Mouse (Mus musculus) left cerebral cortex, postnatal 4 days (tissue): ENCODE data around the gene Mrpl10. TPM values are rescaled to one million over a fixed set of nuclear protein-coding genes. Genes with fewer than 3 reads are reported as not detected.

ENCODE experiments used
- DNase-seq: peaks from one replicate; pipeline ENCODE4 v3.0.0-alpha.2; 2022
- intact Hi-C: fragments of 180-260 bp; cut with DNase I; formaldehyde crosslinking; loops from one replicate; pipeline ENCODE4 v1.15.1; 2025
- total RNA-seq, 2 experiments: library from RNA; stranded (reverse); gene quantifications; 2 replicates each; pipeline ENCODE4 v1.2.3; 2021

Gene Mrpl10
- 10 to 100 TPM; 45.1 to 49.7 TPM for total RNA-seq

- intact Hi-C loops, result no loop called here
- peak; percentile 95 for DNase-seq
These were observed at the start of gene Mrpl10, which contains the start of gene Lrrc46 for GRCm38 (mm10) chr11:97041022-97041899. Mrpl10 (plus strand) TSS chr11:97041560. Lrrc46 (minus strand) TSS chr11:97041407.

- intact Hi-C loops, result no loop called here
- no peak for DNase-seq
These were observed 48.5 kb upstream of the Mrpl10 start for GRCm38 (mm10) chr11:96992722-96993311.

DNA sequence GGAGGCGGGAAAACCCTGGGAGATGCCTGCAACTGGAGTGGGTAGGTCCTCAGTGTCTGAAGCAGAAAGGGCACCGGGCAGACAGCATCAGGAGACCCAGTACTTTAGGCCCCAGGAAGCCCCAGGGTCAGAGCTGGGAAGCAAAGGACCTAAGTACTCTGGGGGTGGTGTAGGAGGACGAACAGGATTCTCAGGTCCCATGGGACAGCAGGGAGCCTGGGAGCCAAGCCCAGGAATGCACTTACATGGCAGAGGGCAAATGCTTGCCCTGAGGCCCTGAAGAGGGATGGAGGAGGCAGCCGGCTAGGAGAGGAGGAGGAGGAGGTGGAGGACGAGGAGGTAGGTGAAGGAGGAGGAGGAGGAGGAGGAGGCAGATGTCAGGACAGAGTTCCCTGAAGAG lies 46.3 kb upstream of the Mrpl10 start:
- intact Hi-C loops, result no loop called here
- no peak for DNase-seq

DNA sequence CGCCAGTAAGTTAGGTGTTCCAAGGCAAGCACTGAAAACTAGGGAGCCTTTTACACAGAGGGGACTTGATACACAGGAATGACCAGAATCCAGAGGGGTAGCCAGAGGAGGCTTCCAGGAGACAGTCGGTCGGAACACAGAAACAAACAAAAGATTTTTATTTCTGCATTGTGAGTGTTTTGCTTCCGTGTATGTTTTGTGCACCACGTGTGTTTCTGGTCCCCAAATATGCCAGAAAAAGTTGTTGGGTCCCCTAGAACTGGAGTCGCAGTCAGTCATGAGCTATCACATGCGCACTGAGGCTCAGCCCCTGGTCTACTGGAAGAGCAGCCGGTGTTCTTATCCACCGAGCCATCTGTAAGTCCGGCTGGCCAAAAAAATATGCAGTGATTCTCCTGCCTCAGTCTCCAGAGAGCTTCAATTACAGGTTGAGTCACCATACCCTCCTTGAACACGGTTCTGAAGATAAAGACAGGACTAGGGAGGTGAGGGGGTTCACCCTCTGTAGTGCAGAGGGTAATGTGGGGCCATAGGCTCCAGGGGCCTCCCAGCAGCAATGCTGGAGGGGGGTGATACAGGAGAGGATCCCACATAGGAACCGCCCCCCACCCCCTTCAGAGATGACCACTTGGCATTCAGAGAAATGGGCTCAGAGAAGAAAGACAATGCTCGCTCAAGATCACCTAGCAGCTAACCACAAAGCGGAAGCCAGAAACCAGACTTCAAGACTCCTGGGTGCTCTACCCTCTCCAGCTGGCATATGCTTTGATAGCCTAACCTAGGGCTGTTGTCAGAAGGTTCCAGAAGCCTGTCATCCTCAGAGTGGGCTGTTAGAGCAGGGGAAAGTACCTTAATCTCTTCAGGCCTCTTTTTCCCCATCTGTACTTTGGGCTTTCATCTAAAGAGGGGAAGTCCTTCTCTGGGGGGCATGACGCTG lies 45.3 kb upstream of the Mrpl10 start:
- no peak for DNase-seq
- intact Hi-C loops, result no loop called here

DNA sequence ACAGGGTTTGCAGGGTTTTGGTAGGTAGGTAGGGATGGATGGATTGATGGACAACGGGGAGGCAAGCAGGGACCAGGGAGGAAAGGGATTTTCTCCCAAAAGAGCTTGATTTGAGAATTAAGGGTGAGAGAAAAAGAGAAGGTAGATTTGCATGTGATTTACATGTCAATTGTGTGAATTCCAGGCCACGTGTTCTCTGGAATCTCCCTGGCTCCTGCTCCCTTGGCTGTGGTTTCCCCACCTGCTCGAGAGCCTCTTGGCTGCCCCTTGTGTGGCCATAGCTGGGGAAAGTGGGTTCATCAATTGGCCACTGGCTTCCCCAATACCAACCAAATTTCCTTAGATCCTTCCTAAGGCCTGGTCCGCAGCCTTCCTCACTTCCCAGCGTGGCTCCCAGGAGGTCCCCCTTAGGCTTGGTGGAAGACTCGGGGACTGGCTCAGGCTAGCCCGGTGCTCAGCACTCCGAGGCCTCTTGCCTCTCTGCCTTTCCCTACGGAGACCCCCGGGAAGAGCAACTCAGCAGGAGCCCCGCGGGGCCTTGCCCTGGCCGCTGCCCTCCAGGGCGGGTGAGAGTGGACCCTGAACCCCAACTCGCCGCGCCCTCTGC lies 44.5 kb upstream of the Mrpl10 start:
- no peak for DNase-seq
- intact Hi-C loops, result no loop called here

DNA sequence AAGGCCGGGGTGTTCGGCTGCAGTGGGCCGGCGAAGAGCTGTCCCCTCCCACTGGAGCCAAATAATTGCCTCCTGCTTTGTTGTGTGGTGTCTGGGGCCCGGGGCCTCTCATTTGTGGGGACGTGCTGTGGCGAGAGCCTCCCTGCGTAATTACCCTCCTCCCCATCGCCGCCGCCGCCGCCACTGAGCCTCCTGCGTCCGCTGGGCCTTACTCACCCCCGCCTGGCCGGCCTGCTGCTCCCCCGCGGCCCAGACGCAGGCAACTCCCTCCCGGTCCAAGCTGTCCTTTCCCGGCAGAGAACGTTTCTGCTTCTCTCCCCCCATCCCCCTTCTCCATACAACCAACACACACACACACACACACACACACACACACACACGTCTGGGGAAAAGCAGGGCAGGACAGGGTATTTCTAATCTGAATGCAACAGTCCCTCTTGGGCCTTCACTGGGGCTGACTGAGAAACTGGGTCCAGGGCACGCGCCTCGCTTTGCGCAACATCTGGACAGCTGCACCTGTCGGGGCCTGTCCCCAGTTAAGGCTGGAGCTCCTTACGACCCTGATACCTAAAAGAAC lies 43.9 kb upstream of the Mrpl10 start:
- DNase-seq, result peak; percentile 41
- intact Hi-C loops, result no loop called here

GRCm38 (mm10) chr11:97003170-97003569 lies 38.2 kb upstream of the Mrpl10 start:
- DNase-seq, result no peak

DNA sequence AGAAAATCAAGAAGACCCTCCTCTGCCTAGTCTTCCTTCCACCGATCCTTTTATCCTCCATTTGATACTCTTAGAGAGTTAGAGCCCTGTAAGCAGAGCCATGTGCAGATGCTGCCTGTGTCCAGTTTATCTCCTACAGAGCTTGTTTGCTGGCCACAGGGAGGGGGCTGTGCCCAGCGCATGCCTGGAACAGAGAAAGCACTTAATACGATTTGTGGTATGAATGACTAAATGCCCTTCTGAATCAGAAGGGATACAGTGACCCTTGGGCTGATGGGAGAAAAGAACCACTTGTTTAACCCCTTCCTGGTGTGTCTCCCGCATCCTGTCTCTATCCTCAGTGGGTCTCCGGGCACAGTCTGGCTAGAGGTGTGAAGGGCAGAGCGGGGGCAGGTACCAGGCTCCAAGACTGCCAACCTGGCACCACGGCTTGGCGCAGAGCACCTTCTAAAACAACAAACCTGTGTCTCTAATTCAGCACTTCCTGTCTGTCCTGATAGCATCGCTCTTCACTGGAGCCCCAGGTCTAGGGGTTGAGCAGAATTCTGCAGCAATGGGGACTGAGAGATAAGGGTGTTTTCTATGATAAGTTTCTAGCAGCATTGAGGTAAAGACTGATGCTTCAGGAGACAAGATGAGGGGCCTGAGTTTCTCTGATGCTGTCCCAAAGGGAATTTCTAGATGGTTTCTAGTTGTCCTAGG lies 34.1 kb upstream of the Mrpl10 start:
- intact Hi-C loops, result no loop called here
- DNase-seq, result no peak

More at GRCm38 (mm10) chr11:97003170-97003569, 38.2 kb upstream of the Mrpl10 start:
- intact Hi-C loops, result no loop called here

DNA sequence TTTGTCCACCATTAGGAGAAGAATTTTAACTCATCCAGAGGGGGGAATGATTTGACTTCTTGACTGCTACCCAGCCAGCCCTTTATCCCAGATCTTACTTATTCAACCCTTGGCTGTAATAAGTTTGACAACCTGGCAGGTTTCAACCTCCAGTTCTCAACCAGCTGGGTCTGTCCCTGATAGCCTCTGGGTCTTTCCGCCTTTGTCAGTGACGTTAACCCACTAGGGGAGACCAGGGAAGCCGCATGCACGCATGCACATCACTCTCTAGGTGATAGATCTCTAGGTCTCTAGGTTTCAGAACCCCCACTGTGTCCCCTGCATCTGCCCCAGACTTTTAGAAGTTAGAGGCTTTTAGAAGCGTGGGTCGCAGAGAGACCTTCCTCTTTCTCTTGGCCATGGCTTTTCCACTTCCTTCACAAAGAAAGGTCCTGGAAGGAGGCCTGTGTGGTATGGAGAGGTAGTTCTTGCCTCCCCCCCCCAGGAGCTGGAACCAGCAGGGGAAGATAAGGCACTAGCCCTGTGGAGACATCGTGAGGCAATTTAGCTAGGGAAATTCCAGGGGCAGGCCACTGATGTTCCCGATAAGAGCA lies 32.1 kb upstream of the Mrpl10 start:
- intact Hi-C loops, result no loop called here
- no peak for DNase-seq

DNA sequence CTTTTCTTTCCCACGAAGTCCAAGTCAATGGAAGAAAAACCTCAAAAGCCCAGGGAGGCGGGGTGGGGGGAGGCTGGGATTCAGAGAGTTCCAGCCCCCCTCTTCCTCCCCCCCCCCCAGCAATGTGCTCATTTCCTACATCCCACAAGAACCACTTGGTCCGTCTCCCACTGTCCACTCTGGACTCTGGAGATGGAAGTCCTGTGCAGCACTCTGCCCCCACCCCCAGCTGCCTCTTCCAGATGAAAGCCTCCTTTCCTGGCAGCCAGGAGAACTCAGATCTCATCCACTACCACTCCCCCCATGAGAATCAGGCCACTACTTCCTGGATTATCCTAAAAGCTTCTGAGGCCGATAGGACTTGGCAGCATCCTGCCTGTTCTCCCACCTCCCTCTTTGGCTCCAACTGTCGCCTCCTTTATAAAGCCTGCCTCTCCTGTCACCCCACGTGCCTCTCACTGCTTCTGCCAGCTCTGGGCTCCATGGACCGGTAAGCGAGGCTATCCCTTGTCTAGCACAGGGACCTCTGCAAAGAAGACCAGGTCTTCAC lies 28.2 kb upstream of the Mrpl10 start, which contains the start of gene Sp6:
Gene Sp6 (plus strand): TSS at position 274 of the 550 bp plus-strand sequence.
- DNase-seq, result no peak
- intact Hi-C loops, result no loop called here

GRCm38 (mm10) chr11:97017696-97018582 lies 23.4 kb upstream of the Mrpl10 start:
- intact Hi-C loops, result no loop called here
- DNase-seq, result no peak

GRCm38 (mm10) chr11:97018583-97019344 lies 22.6 kb upstream of the Mrpl10 start:
- DNase-seq, result no peak
- intact Hi-C loops, result no loop called here

DNA sequence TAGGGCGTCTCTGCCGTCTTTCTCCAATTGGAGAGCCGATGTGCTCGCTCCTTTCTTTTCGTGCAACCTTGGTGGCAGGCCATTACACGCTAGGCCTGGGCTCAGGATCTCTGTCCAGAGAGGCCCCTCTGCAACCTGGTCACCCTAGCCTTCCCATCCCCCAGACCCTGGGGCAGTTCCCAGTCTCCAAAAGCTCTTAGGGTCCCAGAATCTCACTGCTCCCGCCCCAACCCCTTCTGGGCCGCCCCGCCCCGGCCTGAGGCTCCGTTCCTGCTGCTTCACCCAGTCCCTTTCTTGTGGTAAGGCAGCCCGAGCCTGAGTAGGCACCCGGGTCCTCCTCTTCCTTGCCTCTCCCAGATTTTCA lies 22.0 kb upstream of the Mrpl10 start:
- no peak for DNase-seq
- intact Hi-C loops, result no loop called here

DNA sequence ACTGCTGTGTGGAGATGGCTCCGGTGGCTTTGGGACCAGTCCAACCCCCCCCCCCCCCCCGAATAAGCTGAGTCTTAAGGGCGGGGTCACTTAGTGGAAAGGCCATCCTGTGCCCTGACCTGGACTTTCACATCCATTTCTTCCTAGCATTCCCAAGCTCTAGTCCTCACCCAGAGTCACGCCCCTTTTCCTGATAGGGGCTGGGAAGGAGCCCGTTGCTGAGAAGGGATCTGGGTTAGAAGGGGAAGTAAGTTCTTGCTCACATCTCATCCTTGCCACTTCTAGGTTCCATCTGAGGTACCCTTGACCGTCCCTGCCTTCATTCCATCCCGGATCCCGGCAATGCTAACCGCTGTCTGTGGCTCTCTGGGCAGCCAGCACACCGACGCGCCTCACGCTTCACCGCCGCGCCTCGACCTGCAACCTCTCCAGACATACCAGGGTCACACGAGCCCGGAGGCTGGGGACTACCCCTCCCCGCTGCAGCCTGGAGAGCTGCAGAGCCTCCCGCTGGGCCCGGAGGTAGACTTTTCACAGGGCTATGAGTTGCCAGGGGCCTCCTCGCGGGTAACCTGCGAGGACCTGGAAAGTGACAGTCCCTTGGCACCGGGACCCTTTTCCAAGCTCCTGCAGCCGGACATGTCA lies 20.1 kb upstream of the Mrpl10 start:
- no peak for DNase-seq
- intact Hi-C loops, result no loop called here

GRCm38 (mm10) chr11:97021873-97022484 lies 19.4 kb upstream of the Mrpl10 start:
- DNase-seq, result peak; percentile 78
- intact Hi-C loops, result loop anchor here (2.0 kb wide), 1 partner anchor 39 kb away; the partner anchor contains the start of gene Sp2

GRCm38 (mm10) chr11:97024977-97025376 lies 16.4 kb upstream of the Mrpl10 start:
- intact Hi-C loops, result no loop called here
- no peak for DNase-seq
